In the genomic region with DNA sequence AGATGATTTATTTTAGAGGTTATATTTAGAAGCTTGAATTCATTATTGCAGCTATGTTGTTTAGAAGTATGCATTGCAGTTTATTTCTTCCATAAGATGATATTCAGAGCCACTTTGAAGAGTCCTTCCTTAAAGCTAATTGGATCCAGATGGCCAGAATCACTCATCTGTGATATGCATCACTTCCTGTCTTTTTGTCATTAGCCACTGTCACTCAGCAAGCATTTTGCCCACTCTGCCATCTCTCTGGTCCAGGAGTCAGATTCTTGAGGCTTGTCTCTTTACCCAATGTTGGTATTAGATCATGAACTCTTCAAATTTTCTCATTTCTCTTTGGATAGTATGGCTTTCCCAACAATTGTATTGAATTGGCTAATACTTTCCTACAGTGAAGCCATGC, we compare ENCODE assay signal across 26 mouse cellular contexts.
DNase-seq lines count a peak whose midpoint lies in the region.
"Had no signal": no experiment of that assay in that cellular context is flagged by ENCODE, and none has a peak within 500 bp of the region (broad histone marks: within the 10 kb centered on the region; RNA-seq: fewer than 3 reads in every experiment).

No protein-coding gene starts in this region.

- H3K27me3 ChIP-seq in limb, embryonic 10.5 days (ENCODE audit: low read depth, poor library complexity, severe bottlenecking), result no peaks in the 10 kb centered on the region
- H3K27me3 ChIP-seq: CH12.LX; embryonic facial prominence, embryonic 13.5 days; forebrain, embryonic 13.5 days; heart, embryonic 13.5 days; hindbrain, embryonic 15.5 days had no signal

- H3K27ac ChIP-seq in limb, embryonic 10.5 days, result no peak overlapping the region
- H3K27ac ChIP-seq: embryonic facial prominence, embryonic 13.5 days; forebrain, embryonic 10.5 days; forebrain, embryonic 13.5 days; heart, adult 2 months; heart, embryonic 10.5 days; heart, embryonic 13.5 days; hindbrain, embryonic 15.5 days had no signal

- H3K4me1 ChIP-seq in limb, embryonic 10.5 days, result peaks cover 4% of the 10 kb centered on the region
- H3K4me1 ChIP-seq: heart, embryonic 10.5 days; hindbrain, embryonic 15.5 days had no signal

- H3K9me3 ChIP-seq in limb, embryonic 10.5 days (replicated peaks), result no peaks in the 10 kb centered on the region
- H3K9me3 ChIP-seq: embryonic facial prominence, embryonic 13.5 days; forebrain, embryonic 10.5 days; forebrain, embryonic 13.5 days; heart, embryonic 10.5 days; heart, embryonic 13.5 days; hindbrain, embryonic 15.5 days had no signal

- no peak overlapping the region for H3K4me3 ChIP-seq in limb, embryonic 10.5 days
- H3K4me3 ChIP-seq: embryonic facial prominence, embryonic 13.5 days; forebrain, embryonic 10.5 days; forebrain, embryonic 13.5 days; heart, adult 2 months; heart, embryonic 10.5 days; heart, embryonic 13.5 days; hindbrain, embryonic 15.5 days had no signal

- H3K36me3 ChIP-seq in limb, embryonic 10.5 days, result no peaks in the 10 kb centered on the region
- H3K36me3 ChIP-seq: embryonic facial prominence, embryonic 13.5 days; forebrain, embryonic 10.5 days; G1E; heart, embryonic 10.5 days; heart, embryonic 13.5 days; hindbrain, embryonic 15.5 days had no signal

- peak; percentile 4 for DNase-seq in 3134 (ENCODE audit: extremely low read depth, insufficient read length, low spot score)
- DNase-seq in 3T3-L1 (ENCODE audit: low read depth, low spot score), result peak; percentile 73
- DNase-seq in embryo, embryonic 10.5 days (ENCODE audit: low spot score), result peak; percentile 53
- DNase-seq in urinary bladder, adult 2 months (ENCODE audit: low spot score), result no peak
- DNase-seq in limb, embryonic 10.5 days (ENCODE audit: low spot score), result no peak
- DNase-seq in thymus, postnatal 0 days (ENCODE audit: low spot score), result no peak
- DNase-seq: adrenal gland, adult 8-10 months; adrenal gland, postnatal 25 days; B cell, adult 2 months; cerebellum, adult 11-12 months; cerebellum, adult 8-10 months; cerebellum, postnatal 10 days; cerebellum, postnatal 36 days; gastrocnemius, postnatal 10 days; gastrocnemius, postnatal 36 days; heart, adult 2 months; heart, postnatal 14 days; heart, postnatal 4 days had no signal

Comparison
In these comparisons a context has a peak if more than half of its experiments do, and no peak if none do; other contexts are left out.
1. DNase-seq: peak in 3134 (single experiment), 3T3-L1 (single experiment) and embryo, embryonic 10.5 days (single experiment); none in urinary bladder, adult 2 months (single experiment), limb, embryonic 10.5 days (single experiment) and thymus, postnatal 0 days (single experiment).